Mouse (Mus musculus) liver, adult 2 months (tissue): ENCODE measurements at regions not wholly inside any gene's neighbourhood (a gene's known extent, or its start where the extent isn't known, plus 50 kb on each side); places are given as distances from the start of the nearest gene placed in this dataset.

ENCODE experiments used
- CTCF ChIP-seq: fragments of 200-500 bp; IDR thresholded peaks from 2 replicates; pipeline ENCODE4 v1.5.1; 2011; ENCODE audit warnings: low read depth, low read length, control low read depth
- POLR2A ChIP-seq: fragments of 200-500 bp; IDR thresholded peaks from 2 replicates; pipeline ENCODE4 v1.6.1; 2011; ENCODE audit warnings: low read length, control low read depth; ENCODE audit not compliant: insufficient read depth; ENCODE audit errors: extremely low read depth

DNA sequence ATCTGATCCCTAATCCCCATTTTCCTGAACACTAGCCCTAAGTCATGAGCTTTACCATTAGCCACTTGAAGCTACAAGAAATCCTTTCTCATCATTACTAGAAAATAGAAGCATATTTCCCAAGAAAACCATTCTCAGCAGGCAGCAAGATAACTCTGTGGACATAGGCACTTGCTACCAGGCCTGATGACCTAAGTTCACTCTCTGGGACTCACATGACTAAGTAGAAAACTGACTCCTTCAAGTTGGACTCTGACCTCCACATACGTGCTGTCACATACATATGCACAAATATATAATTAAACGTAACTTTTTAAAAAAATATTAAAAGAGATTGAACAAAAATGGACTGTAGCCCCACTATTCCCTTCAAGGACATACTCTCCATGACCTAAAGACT is 200.8 kb downstream of the Actr3 start:
- TF ChIP-seq CTCF (no peak), POLR2A (no peak)
